Mouse (Mus musculus): ENCODE measurements around the gene Il17f.
"Not testable (repeated sequence)": the region's sequence is repeated elsewhere in the genome, so short reads cannot be mapped to it uniquely, and the experiment has no call there.

The Il17f gene

GRCm38 (mm10) chr1:20787046-20787445 lies 3.4 kb downstream of the Il17f start:
- no peak for DNase-seq (ENCODE audit: low read depth, low spot score)

GRCm38 (mm10) chr1:20778366-20778765 lies 12.1 kb downstream of the Il17f start:
- no peak for DNase-seq (ENCODE audit: low read depth, low spot score)

GRCm38 (mm10) chr1:20774026-20774730 lies 16.2 kb downstream of the Il17f start:
- not testable (repeated sequence) for DNase-seq (ENCODE audit: low read depth, low spot score)

- no peak for DNase-seq (ENCODE audit: low read depth, low spot score)
Measured at GRCm38 (mm10) chr1:20766526-20766925, 23.9 kb downstream of the Il17f start.

- DNase-seq (ENCODE audit: low read depth, low spot score), result no peak
Measured at GRCm38 (mm10) chr1:20761411-20761810, 29.0 kb downstream of the Il17f start.

GRCm38 (mm10) chr1:20760331-20760730 lies 30.1 kb downstream of the Il17f start:
- DNase-seq (ENCODE audit: low read depth, low spot score), result no peak

GRCm38 (mm10) chr1:20759799-20760198 lies 30.6 kb downstream of the Il17f start:
- peak; percentile 3 for DNase-seq (ENCODE audit: low read depth, low spot score)

GRCm38 (mm10) chr1:20757586-20757985 lies 32.8 kb downstream of the Il17f start:
- no peak for DNase-seq (ENCODE audit: low read depth, low spot score)

GRCm38 (mm10) chr1:20754439-20754838 lies 36.0 kb downstream of the Il17f start:
- no peak for DNase-seq (ENCODE audit: low read depth, low spot score)

- DNase-seq (ENCODE audit: low read depth, low spot score), result peak; percentile 17
Measured at GRCm38 (mm10) chr1:20740496-20740998, 49.9 kb downstream of the Il17f start.

- DNase-seq (ENCODE audit: low read depth, low spot score), result no peak
Measured at GRCm38 (mm10) chr1:20738483-20738882, 51.9 kb downstream of the Il17f start.

- DNase-seq (ENCODE audit: low read depth, low spot score), result no peak
Measured at GRCm38 (mm10) chr1:20736572-20736971, 53.8 kb downstream of the Il17f start.

- no peak for DNase-seq (ENCODE audit: low read depth, low spot score)
Measured at GRCm38 (mm10) chr1:20730903-20731302, 59.5 kb downstream of the Il17f start, which contains the start of gene Il17a. TSS of gene Il17a (plus strand) at chr1:20730905.

Data from CD4-positive, CD25-positive, alpha-beta regulatory T cell, adult 2 months (primary cell).